8 mouse cellular contexts compared by ENCODE assay signal in the genomic region with DNA sequence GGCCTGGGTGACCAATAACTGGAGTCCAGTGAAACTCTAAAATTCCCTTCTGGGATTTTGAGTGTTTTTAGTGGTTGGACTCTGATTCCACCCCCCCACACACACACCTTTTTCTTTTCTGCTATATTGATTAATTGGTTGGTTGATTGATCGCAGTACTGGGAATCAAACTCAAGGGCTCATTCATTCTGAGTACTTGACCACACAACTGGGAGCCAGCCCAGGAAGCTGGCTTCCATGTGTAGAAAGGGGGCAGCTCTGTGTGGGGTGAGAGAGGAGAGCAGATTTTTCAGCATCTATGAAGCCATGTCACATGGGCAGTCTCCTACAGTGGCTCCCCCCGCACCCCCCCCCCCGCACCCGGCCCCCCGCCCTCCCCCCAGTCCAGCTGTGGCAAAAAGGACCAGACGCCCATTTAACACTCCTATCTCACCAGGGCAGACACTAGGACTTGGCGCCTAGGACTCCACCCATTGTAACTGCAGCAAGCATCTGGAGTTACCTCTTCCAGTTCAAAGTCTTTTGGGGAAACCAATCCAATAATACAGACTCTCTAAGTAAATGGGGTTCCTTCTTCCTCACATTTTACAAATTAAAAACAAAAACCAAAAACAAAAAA. TPM values are rescaled to one million over a fixed set of nuclear protein-coding genes. Genes with fewer than 3 reads are reported as not detected.
DNase-seq lines count a peak whose midpoint lies in the region; ATAC-seq lines count a peak whose summit lies in the region.
"Had no signal": no experiment of that assay in that cellular context is flagged by ENCODE, and none has a peak within 500 bp of the region (broad histone marks: within the 10 kb centered on the region; RNA-seq: fewer than 3 reads in every experiment).

No protein-coding gene starts in this region.

- no peaks in the 10 kb centered on the region; the same call in 1 of the 2 replicates for H3K36me3 ChIP-seq in kidney, embryonic 16.5 days (ENCODE audit: insufficient read depth, low read length)
- H3K36me3 ChIP-seq in embryonic facial prominence, embryonic 10.5 days (replicated peaks): no peaks in the 10 kb centered on the region
- no peaks in the 10 kb centered on the region for H3K36me3 ChIP-seq in intestine, embryonic 16.5 days (ENCODE audit: control insufficient read depth, insufficient read depth, low read length)
- H3K36me3 ChIP-seq in neural tube, embryonic 15.5 days: no peaks in the 10 kb centered on the region

- no peaks in the 10 kb centered on the region for H3K9me3 ChIP-seq in kidney, embryonic 16.5 days (ENCODE audit: low read length)
- H3K9me3 ChIP-seq in embryonic facial prominence, embryonic 10.5 days: no peaks in the 10 kb centered on the region
- no peaks in the 10 kb centered on the region for H3K9me3 ChIP-seq in intestine, embryonic 16.5 days (ENCODE audit: control insufficient read depth, low read length)
- no peaks in the 10 kb centered on the region for H3K9me3 ChIP-seq in neural tube, embryonic 15.5 days (replicated peaks)

- 36% methylated on average over 7 of the region's 7 CpGs for WGBS in kidney, embryonic 16.5 days
- 58% methylated on average over 7 of the region's 7 CpGs for WGBS in embryonic facial prominence, embryonic 10.5 days
- WGBS in intestine, embryonic 16.5 days: 36% methylated on average over 7 of the region's 7 CpGs
- 54% methylated on average over 7 of the region's 7 CpGs for WGBS in neural tube, embryonic 15.5 days

- no peak overlapping the region for H3K4me3 ChIP-seq in kidney, embryonic 16.5 days (ENCODE audit: low read length)
- H3K4me3 ChIP-seq in embryonic facial prominence, embryonic 10.5 days: 0 out of 2 replicates have a peak overlapping the region, but pooled peaks have one; percentile 48
- no peak overlapping the region for H3K4me3 ChIP-seq in intestine, embryonic 16.5 days (ENCODE audit: low read length)
- H3K4me3 ChIP-seq in neural tube, embryonic 15.5 days (replicated peaks): no peak overlapping the region

- no peak for ATAC-seq in kidney, embryonic 16.5 days (ENCODE audit: low FRiP score, low TSS enrichment)
- ATAC-seq in intestine, embryonic 16.5 days: peak; percentile 30
- ATAC-seq in neural tube, embryonic 15.5 days (ENCODE audit: low FRiP score): no peak
- ATAC-seq: inflammation-experienced regulatory T-cells, adult 6 months had no signal

- no peak for DNase-seq in kidney, adult 18-20 months
- no peak for DNase-seq in embryonic facial prominence, embryonic 10.5 days (ENCODE audit: low spot score)
- DNase-seq in left cerebral cortex, postnatal 25 days (ENCODE audit: low spot score in 2 of 2): no peak
- no peak for DNase-seq in right cerebral cortex, postnatal 4 days

- peak overlapping the region; percentile 88 for H3K27ac ChIP-seq in kidney, embryonic 16.5 days (ENCODE audit: low read length)
- H3K27ac ChIP-seq in embryonic facial prominence, embryonic 10.5 days (replicated peaks): peak overlapping the region; percentile 80
- peak overlapping the region; percentile 81 for H3K27ac ChIP-seq in intestine, embryonic 16.5 days (ENCODE audit: low read length)
- no peak overlapping the region for H3K27ac ChIP-seq in neural tube, embryonic 15.5 days (replicated peaks)

- H3K27me3 ChIP-seq in kidney, embryonic 16.5 days (ENCODE audit: insufficient read depth, low read length): no peaks in the 10 kb centered on the region
- H3K27me3 ChIP-seq in embryonic facial prominence, embryonic 10.5 days (replicated peaks; ENCODE audit: low read depth, poor library complexity, severe bottlenecking): no peaks in the 10 kb centered on the region
- H3K27me3 ChIP-seq in intestine, embryonic 16.5 days (replicated peaks; ENCODE audit: control insufficient read depth, insufficient read depth, low read length): no peaks in the 10 kb centered on the region
- H3K27me3 ChIP-seq in neural tube, embryonic 15.5 days (replicated peaks): no peaks in the 10 kb centered on the region

- intact Hi-C loops in left cerebral cortex, postnatal 25 days (cut with DNase I): no loop called here

- peak overlapping the region; percentile 56; the same call in 1 of the 2 replicates for H3K4me2 ChIP-seq in kidney, embryonic 16.5 days (replicated peaks; ENCODE audit: low read depth, low read length)
- H3K4me2 ChIP-seq in intestine, embryonic 16.5 days (ENCODE audit: low read depth, low read length): peak overlapping the region; percentile 53; the same call in 1 of the 2 replicates
- peak overlapping the region; percentile 51; the same call in 1 of the 2 replicates for H3K4me2 ChIP-seq in neural tube, embryonic 15.5 days

- peaks cover 27% of the 10 kb centered on the region for H3K4me1 ChIP-seq in kidney, embryonic 16.5 days (ENCODE audit: insufficient read depth, low read length)
- H3K4me1 ChIP-seq in embryonic facial prominence, embryonic 10.5 days: peaks cover 28% of the 10 kb centered on the region
- H3K4me1 ChIP-seq in intestine, embryonic 16.5 days (ENCODE audit: control insufficient read depth, insufficient read depth, low read length): peaks cover 16% of the 10 kb centered on the region; the same call in 1 of the 2 replicates
- H3K4me1 ChIP-seq in neural tube, embryonic 15.5 days: peaks cover 12% of the 10 kb centered on the region

- 0 out of 2 replicates have a peak overlapping the region, but pooled peaks have one; percentile 4 for H3K9ac ChIP-seq in kidney, embryonic 16.5 days (replicated peaks; ENCODE audit: low read length)
- peak overlapping the region; percentile 44 for H3K9ac ChIP-seq in intestine, embryonic 16.5 days (ENCODE audit: low read depth, low read length)
- no peak overlapping the region for H3K9ac ChIP-seq in neural tube, embryonic 15.5 days (replicated peaks)

RNA-seq across cellular contexts. Expression of a gene that starts 31.7 kb away (rescaled TPM):
- polyA plus RNA-seq in kidney, embryonic 16.5 days (2015; fragmentation: Nextera tagmentation; extraction: Ambion mirVana): 25.7 and 32.4 TPM in 2 replicates
- polyA plus RNA-seq in embryonic facial prominence, embryonic 10.5 days (2016; fragmentation: Nextera tagmentation; extraction: Ambion mirVana): 0.43 and 1.6 TPM in 2 replicates
- polyA plus RNA-seq in intestine, embryonic 16.5 days (2015; fragmentation: Nextera tagmentation; extraction: Ambion mirVana): 1.5 and 2.2 TPM in 2 replicates
- polyA plus RNA-seq in neural tube, embryonic 15.5 days (2015; fragmentation: Nextera tagmentation; extraction: Ambion mirVana): 9.3 and 11.9 TPM in 2 replicates
- 10 to 100 TPM; 25.0 to 27.8 TPM for total RNA-seq in left cerebral cortex, postnatal 25 days (2021)
- polyA plus RNA-seq: inflammation-experienced regulatory T-cells, adult 6 months had no signal

RNA-seq across cellular contexts. Expression of a gene that starts 34.6 kb away (rescaled TPM):
- 31.7 and 33.5 TPM in 2 replicates for polyA plus RNA-seq in kidney, embryonic 16.5 days (2015; fragmentation: Nextera tagmentation; extraction: Ambion mirVana)
- 23.8 and 24.4 TPM in 2 replicates for polyA plus RNA-seq in embryonic facial prominence, embryonic 10.5 days (2016; fragmentation: Nextera tagmentation; extraction: Ambion mirVana)
- 33.4 and 33.5 TPM in 2 replicates for polyA plus RNA-seq in intestine, embryonic 16.5 days (2015; fragmentation: Nextera tagmentation; extraction: Ambion mirVana)
- polyA plus RNA-seq in neural tube, embryonic 15.5 days (2015; fragmentation: Nextera tagmentation; extraction: Ambion mirVana): 37.6 and 40.3 TPM in 2 replicates
- 10 to 100 TPM; 28.0 to 35.9 TPM for total RNA-seq in left cerebral cortex, postnatal 25 days (2021)

RNA-seq across cellular contexts. Expression of a gene that starts 34.7 kb away (rescaled TPM):
- polyA plus RNA-seq in kidney, embryonic 16.5 days (2015; fragmentation: Nextera tagmentation; extraction: Ambion mirVana): 25.2 and 26.9 TPM in 2 replicates
- polyA plus RNA-seq in embryonic facial prominence, embryonic 10.5 days (2016; fragmentation: Nextera tagmentation; extraction: Ambion mirVana): 20.5 and 20.9 TPM in 2 replicates
- polyA plus RNA-seq in intestine, embryonic 16.5 days (2015; fragmentation: Nextera tagmentation; extraction: Ambion mirVana): 21.3 and 22.8 TPM in 2 replicates
- polyA plus RNA-seq in neural tube, embryonic 15.5 days (2015; fragmentation: Nextera tagmentation; extraction: Ambion mirVana): 12.6 and 13.4 TPM in 2 replicates
- total RNA-seq in left cerebral cortex, postnatal 25 days (2021): 10 to 100 TPM; 19.4 to 19.6 TPM
